Mouse (Mus musculus): ENCODE data around the gene Ttll6. TPM values are rescaled to one million over a fixed set of nuclear protein-coding genes. Genes with fewer than 3 reads are reported as not detected.

Gene Ttll6
- polyA plus RNA-seq, 1 experiment from 2014 or later, result 0.09 TPM

DNA sequence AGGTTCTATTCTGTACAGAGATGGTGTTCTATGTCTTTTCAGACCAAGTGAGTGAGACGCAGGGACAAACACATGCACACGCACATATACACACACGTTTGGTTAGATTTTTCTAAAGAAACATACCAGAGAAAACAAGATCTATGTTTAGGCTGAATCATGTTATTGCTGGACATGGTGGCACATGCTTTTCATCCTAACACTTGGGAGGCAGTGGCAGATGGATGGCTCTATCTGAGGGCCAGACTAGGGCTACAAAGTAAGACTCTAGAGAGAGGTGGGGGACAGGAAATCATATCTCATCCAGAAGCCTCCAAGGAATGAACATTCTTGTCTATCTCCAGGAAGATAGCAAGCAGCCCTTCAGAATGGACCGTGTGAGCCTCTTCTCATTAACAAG, 47.5 kb downstream of the Ttll6 start:
- 29% methylated on average over 4 of the region's 4 CpGs for WGBS
- no peaks in the 10 kb centered on the region for H3K4me1 ChIP-seq (ENCODE audit: insufficient read depth)
- H3K9ac ChIP-seq, result no peak overlapping the region
- no peak overlapping the region for H3K4me3 ChIP-seq (ENCODE audit: low read depth, low read length)
- ATAC-seq (ENCODE audit: insufficient read depth), result no peak
- peaks cover 100% of the 10 kb centered on the region for H3K27me3 ChIP-seq (ENCODE audit: insufficient read depth, low read length)
- H3K9me3 ChIP-seq (ENCODE audit: low read depth, low read length), result no peaks in the 10 kb centered on the region; the same call in 1 of the 2 replicates
- no peak for DNase-seq
- no peak overlapping the region for H3K4me2 ChIP-seq
- no peak for TF ChIP-seq CTCF (IDR thresholded peaks at IDR 0.05; ENCODE audit: low read depth)
- H3K36me3 ChIP-seq (ENCODE audit: insufficient read depth), result no peaks in the 10 kb centered on the region
- H3K27ac ChIP-seq (ENCODE audit: low read depth), result no peak overlapping the region

DNA sequence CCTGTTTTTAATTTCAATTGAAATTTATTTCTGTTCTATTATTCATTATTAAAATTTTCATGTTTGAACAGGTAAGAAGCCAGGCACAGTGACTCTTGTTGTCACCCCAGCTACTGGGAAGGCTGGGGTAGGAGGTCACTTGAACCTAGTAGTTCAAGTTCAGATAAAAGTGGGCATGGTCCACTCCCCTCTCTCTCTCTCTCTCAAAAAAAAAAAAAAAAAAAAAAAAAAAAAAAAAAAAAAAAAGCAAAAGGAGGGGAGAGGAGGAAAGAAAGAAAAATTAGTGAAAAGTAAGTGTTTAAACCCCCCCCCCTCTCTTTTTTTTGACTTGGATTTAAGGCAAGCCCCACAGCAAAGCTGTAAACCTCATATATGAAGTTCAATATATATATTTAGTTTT, 50.6 kb downstream of the Ttll6 start:
- ATAC-seq (ENCODE audit: insufficient read depth), result no peak
- H3K36me3 ChIP-seq (ENCODE audit: insufficient read depth), result no peaks in the 10 kb centered on the region
- DNase-seq, result no peak
- H3K4me1 ChIP-seq (ENCODE audit: insufficient read depth), result no peaks in the 10 kb centered on the region
- peaks cover 100% of the 10 kb centered on the region for H3K27me3 ChIP-seq (ENCODE audit: insufficient read depth, low read length)
- no peak overlapping the region for H3K4me3 ChIP-seq (ENCODE audit: low read depth, low read length)
- H3K9me3 ChIP-seq (ENCODE audit: low read depth, low read length), result no peaks in the 10 kb centered on the region; the same call in 1 of the 2 replicates
- H3K9ac ChIP-seq, result no peak overlapping the region
- no peak overlapping the region for H3K27ac ChIP-seq (ENCODE audit: low read depth)
- no peak overlapping the region for H3K4me2 ChIP-seq
- TF ChIP-seq CTCF (IDR thresholded peaks at IDR 0.05; ENCODE audit: low read depth), result no peak

DNA sequence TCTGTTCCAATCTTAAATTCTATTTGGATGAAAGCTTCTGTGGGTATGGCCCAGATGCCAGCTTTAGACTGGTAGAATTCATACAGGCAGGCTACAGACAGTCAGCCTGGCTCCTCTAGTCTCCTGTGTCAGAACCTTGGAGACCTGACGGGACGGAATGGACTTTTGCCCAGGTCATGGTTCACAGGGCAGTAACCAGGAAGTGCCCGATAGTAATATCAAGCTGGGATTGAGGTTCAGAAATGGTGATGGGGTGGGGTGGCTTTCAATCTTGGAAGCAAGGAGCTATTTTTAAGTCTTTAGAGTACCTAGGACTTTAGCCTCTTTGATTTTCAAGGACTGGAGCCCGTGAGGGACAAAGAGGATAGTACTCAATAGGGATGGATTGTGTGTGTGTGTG, 53.7 kb downstream of the Ttll6 start:
- no peak overlapping the region for H3K4me3 ChIP-seq (ENCODE audit: low read depth, low read length)
- no peak for TF ChIP-seq CTCF (IDR thresholded peaks at IDR 0.05; ENCODE audit: low read depth)
- 17% methylated on average over 4 of the region's 4 CpGs for WGBS
- H3K36me3 ChIP-seq (ENCODE audit: insufficient read depth), result no peaks in the 10 kb centered on the region
- H3K9me3 ChIP-seq (ENCODE audit: low read depth, low read length), result no peaks in the 10 kb centered on the region; the same call in 1 of the 2 replicates
- no peak overlapping the region for H3K9ac ChIP-seq
- DNase-seq (no peak), ATAC-seq (ENCODE audit: insufficient read depth) (no peak)
- no peaks in the 10 kb centered on the region; the same call in 1 of the 2 replicates for H3K4me1 ChIP-seq (ENCODE audit: insufficient read depth)
- no peak overlapping the region for H3K27ac ChIP-seq (ENCODE audit: low read depth)
- no peak overlapping the region for H3K4me2 ChIP-seq
- peaks cover 99% of the 10 kb centered on the region for H3K27me3 ChIP-seq (ENCODE audit: insufficient read depth, low read length)

DNA sequence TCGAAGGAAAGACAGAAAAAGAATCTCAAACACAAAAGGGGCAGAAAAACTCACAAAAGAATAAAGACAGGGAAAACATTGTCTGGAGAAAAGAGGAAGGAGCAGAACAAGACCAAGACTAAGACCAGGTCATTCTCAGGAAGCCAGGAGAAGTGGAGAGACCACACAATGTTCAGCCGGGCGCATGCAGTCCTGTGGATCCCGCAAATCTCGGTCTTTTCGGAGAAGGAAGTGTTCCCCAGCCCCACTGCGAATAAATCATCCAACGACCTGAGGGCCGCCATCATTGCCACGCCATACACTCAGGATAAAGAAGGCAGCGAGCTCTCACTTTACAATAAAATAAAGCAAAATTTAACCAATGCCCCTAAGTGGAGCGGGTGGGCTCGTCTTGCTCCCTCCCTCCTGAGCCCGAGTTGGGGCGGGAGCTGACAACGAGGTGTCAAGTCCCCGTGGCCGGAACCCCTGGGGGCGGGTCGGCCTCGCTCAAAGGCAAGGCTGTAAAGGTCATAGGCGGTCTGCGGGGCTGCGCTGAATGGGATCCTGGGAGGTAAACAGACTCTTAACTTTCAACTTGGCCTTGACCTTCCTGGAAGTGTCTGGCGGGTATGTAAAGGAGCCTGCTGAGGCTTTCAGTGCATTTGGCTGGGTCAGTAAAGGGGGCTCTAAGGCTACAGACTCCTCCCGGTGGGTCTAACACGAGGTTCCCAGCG, 56.4 kb downstream of the Ttll6 start:
- no peak overlapping the region for H3K27ac ChIP-seq (ENCODE audit: low read depth)
- H3K9ac ChIP-seq, result no peak overlapping the region
- ATAC-seq (ENCODE audit: insufficient read depth) (no peak), DNase-seq (no peak)
- H3K4me2 ChIP-seq, result no peak overlapping the region
- WGBS, result 2% methylated on average over 28 of the region's 28 CpGs
- H3K4me1 ChIP-seq (ENCODE audit: insufficient read depth), result no peaks in the 10 kb centered on the region; the same call in 1 of the 2 replicates
- TF ChIP-seq CTCF (IDR thresholded peaks at IDR 0.05; ENCODE audit: low read depth), result no peak
- no peaks in the 10 kb centered on the region for H3K9me3 ChIP-seq (ENCODE audit: low read depth, low read length)
- no peak overlapping the region for H3K4me3 ChIP-seq (ENCODE audit: low read depth, low read length)
- H3K27me3 ChIP-seq (ENCODE audit: insufficient read depth, low read length), result peaks cover 99% of the 10 kb centered on the region
- H3K36me3 ChIP-seq (ENCODE audit: insufficient read depth), result no peaks in the 10 kb centered on the region

DNA sequence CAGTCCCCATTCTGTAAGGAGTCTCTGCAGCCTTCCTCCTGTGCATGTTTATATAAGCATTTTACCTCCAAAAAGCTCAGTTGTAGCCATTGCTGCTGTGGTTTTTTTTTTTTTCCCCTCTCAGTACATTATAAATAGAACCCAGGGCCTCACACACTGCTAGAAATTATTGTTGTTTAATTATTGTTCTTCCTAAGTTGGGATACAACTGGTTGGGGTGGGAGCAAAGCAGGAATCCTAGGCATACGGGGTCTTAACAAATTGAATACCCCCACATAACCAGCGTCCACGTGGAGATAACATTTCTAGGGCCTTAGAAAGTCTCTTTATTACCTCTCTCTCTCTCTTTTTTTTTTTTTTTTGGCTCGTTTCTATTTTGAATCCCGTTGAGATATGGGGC, 57.5 kb downstream of the Ttll6 start:
- no peak overlapping the region for H3K27ac ChIP-seq (ENCODE audit: low read depth)
- no peaks in the 10 kb centered on the region; the same call in 1 of the 2 replicates for H3K4me1 ChIP-seq (ENCODE audit: insufficient read depth)
- ATAC-seq (ENCODE audit: insufficient read depth), result no peak
- DNase-seq, result no peak
- TF ChIP-seq CTCF (IDR thresholded peaks at IDR 0.05; ENCODE audit: low read depth), result no peak
- H3K4me3 ChIP-seq (ENCODE audit: low read depth, low read length), result no peak overlapping the region
- H3K36me3 ChIP-seq (ENCODE audit: insufficient read depth), result no peaks in the 10 kb centered on the region
- no peak overlapping the region for H3K4me2 ChIP-seq
- no peak overlapping the region for H3K9ac ChIP-seq
- no peaks in the 10 kb centered on the region for H3K9me3 ChIP-seq (ENCODE audit: low read depth, low read length)
- WGBS, result 6% methylated on average over 5 of the region's 5 CpGs
- peaks cover 99% of the 10 kb centered on the region for H3K27me3 ChIP-seq (ENCODE audit: insufficient read depth, low read length)

DNA sequence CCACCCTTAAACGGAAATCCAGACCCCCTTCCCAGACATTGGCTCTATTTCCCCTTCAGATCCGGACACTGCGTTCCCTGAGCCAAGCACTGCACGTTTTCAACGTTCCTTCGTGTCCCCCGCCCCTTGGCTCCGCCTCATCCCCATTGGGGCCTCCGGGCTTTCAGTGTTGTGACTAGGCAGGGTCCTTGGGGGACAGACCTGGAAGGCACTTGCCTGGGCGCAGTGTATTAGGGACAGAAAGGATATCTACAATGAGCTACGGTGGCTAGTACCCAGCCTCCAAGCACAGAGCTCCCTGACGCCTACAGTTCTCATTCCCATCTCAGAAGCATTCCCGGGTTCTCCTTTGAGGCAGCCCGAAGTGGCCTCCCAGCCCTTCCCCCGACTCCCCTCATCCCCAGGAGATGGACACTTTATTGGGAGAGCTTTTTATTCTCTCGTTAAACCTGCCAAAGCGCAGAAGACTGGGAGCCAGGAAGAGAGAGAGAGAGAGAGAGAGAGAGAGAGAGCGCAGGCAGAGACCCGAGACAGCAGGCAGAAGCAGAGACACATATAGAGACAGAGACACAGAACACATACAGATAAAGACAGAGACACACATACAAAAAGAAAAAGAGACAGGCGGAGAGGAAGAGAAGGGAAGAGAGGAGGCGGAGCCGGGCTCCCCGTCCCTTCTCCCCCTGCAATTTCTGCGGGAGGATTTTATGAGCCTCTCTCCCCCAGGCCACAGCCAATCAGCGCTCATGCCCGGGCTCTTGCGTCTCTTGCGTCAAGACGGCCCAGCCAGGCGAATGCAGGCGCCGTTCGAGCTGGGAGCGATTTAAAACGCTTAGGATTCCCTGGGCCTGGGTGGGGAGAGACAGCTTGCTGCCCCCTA, 60.2 kb downstream of the Ttll6 start, which contains the start of gene Hoxb13:
Gene Hoxb13 (plus strand): TSS at position 796 of the 880 bp plus-strand sequence.
- TF ChIP-seq CTCF (IDR thresholded peaks at IDR 0.05; ENCODE audit: low read depth), result no peak
- peak; percentile 75 for DNase-seq
- Histone ChIP-seq H3K9ac (no peak within 1 kb of the TSS), H3K9me3 (ENCODE audit: low read depth, low read length) (no peaks in the 10 kb centered on the region), H3K36me3 (ENCODE audit: insufficient read depth) (no peaks in the 10 kb centered on the region), H3K27ac (ENCODE audit: low read depth) (no peak within 1 kb of the TSS), H3K4me2 (peak within 1 kb of the TSS; percentile 50), H3K4me1 (ENCODE audit: insufficient read depth) (no peaks in the 10 kb centered on the region; the same call in 1 of the 2 replicates), H3K4me3 (ENCODE audit: low read depth, low read length) (peak within 1 kb of the TSS; percentile 17), H3K27me3 (ENCODE audit: insufficient read depth, low read length) (peaks cover 99% of the 10 kb centered on the region)
- WGBS, result 1% methylated on average over 34 of the region's 35 CpGs
- ATAC-seq (ENCODE audit: insufficient read depth), result peak; percentile 73; the same call in 1 of the 2 replicates

DNA sequence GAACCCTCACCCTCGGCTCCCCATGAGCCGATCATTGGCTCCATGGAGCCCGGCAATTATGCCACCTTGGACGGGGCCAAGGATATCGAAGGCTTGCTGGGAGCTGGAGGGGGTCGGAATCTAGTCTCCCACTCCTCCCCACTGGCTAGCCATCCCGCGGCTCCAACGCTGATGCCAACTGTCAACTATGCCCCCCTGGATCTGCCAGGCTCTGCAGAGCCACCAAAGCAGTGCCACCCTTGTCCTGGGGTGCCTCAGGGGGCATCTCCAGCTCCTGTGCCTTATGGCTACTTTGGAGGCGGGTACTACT, 60.8 kb downstream of the Ttll6 start:
- Histone ChIP-seq H3K4me2 (peak overlapping the region; percentile 50), H3K4me1 (ENCODE audit: insufficient read depth) (no peaks in the 10 kb centered on the region; the same call in 1 of the 2 replicates), H3K4me3 (ENCODE audit: low read depth, low read length) (peak overlapping the region; percentile 17), H3K36me3 (ENCODE audit: insufficient read depth) (no peaks in the 10 kb centered on the region), H3K9ac (no peak overlapping the region), H3K27me3 (ENCODE audit: insufficient read depth, low read length) (peaks cover 99% of the 10 kb centered on the region), H3K27ac (ENCODE audit: low read depth) (no peak overlapping the region), H3K9me3 (ENCODE audit: low read depth, low read length) (no peaks in the 10 kb centered on the region)
- WGBS, result under 1% methylated on average over 10 of the region's 10 CpGs
- no peak for DNase-seq
- no peak for TF ChIP-seq CTCF (IDR thresholded peaks at IDR 0.05; ENCODE audit: low read depth)
- no peak for ATAC-seq (ENCODE audit: insufficient read depth)
